Mouse (Mus musculus) cortical plate, adult 2 months (tissue): ENCODE results near the gene Zfp326.

Experiments
- CTCF ChIP-seq: fragments of 200-500 bp; IDR thresholded peaks from 2 replicates; pipeline ENCODE4 v1.5.1; 2011; ENCODE audit warnings: mild to moderate bottlenecking, control low read depth, low read length; ENCODE audit not compliant: insufficient read depth; ENCODE audit errors: extremely low read depth
- POLR2A ChIP-seq: fragments of 200-500 bp; IDR thresholded peaks from 2 replicates; pipeline ENCODE4 v1.6.1; 2011; ENCODE audit warnings: mild to moderate bottlenecking, low read length, control low read depth; ENCODE audit not compliant: insufficient read depth; ENCODE audit errors: extremely low read depth

DNA sequence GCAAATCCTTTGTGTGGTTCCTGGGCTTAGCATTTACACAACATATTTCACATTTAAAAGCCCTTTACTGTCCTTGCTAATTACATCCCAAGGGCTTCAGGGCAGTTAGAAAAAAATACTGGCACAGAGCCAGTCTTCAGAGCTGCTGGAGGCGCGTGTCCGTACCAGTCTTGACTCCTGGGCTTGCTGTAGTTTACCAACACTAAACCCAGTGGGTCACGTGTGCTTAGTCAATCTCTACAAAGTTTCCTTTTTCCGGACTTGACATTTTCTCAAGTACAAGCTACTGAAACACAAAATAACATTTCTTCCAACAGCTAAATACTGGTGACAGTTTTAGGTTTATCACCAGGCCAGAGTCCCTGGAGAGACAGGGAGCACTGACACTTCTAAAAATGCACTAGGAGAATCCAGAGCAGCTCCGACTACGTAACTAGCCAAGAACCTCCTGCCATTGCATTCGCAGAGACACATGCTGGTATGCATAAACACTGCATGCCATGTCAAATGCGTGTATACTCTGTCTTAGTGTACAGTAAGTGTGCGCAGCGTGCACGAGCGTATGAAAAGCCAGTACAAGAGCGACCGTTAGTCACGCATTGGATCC, 8.4 kb upstream of the Zfp326 start:
- TF ChIP-seq CTCF (no peak), POLR2A (no peak)
